Mouse (Mus musculus) cerebellum, adult 2 months (tissue): ENCODE results near the gene Tmc4.
"Not testable (repeated sequence)": the region's sequence is repeated elsewhere in the genome, so short reads cannot be mapped to it uniquely, and the experiment has no call there.

Experiments
- CTCF ChIP-seq: fragments of 200-500 bp; IDR thresholded peaks from 2 replicates; pipeline ENCODE4 v1.5.1; 2011; ENCODE audit warnings: low read depth, mild to moderate bottlenecking, control low read depth, low read length, moderate library complexity, borderline replicate concordance; ENCODE audit not compliant: insufficient read depth
- POLR2A ChIP-seq: fragments of 200-500 bp; IDR thresholded peaks from 2 replicates; pipeline ENCODE4 v1.6.1; 2011; ENCODE audit warnings: low read length, control low read depth, borderline replicate concordance; ENCODE audit not compliant: insufficient read depth

DNA sequence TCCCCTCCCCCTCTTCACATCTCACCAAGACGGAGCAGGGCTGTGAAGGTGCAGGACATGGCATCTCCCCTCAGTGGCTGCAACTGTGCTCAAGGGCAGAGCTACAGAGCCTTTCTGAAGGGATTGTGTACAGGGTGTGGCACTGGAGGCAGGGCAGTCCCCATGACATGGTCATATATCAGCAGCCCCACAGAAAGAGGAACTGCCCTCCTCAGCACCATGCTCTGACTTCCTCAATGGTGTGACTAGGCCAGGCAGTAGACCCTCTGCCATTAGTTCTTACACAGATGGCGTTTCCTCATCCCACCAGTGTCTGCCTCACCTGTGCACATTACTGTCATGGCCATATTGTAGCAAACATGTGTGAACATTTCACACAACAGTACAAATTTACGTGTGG is 42.9 kb upstream of the Tmc4 start, which contains the start of gene Pirb:
- not testable (repeated sequence) for TF ChIP-seq POLR2A, CTCF
